15 mouse cellular contexts compared by ENCODE assay signal in genomic region chr4:18639035-18639434, GRCm38 (mm10).
A peak's percentile ranks its signal among the peaks of the same experiment; 100 is the strongest.
DNase-seq lines count a peak whose midpoint lies in the region; TF ChIP-seq lines count a peak whose summit lies in the region.
"Had no signal": no experiment of that assay in that cellular context is flagged by ENCODE, and none has a peak within 500 bp of the region (broad histone marks: within the 10 kb centered on the region; RNA-seq: fewer than 3 reads in every experiment).

No protein-coding gene starts in this region.

- no peak overlapping the region for H3K27ac ChIP-seq in ES-E14 (ENCODE audit: insufficient read depth, low read depth, low read length, poor library complexity, severe bottlenecking)

- H3K9ac ChIP-seq in ES-E14 (ENCODE audit: insufficient read depth, low read depth, low read length, poor library complexity, severe bottlenecking) = no peak overlapping the region

- in situ Hi-C loops in ES-E14 (cut with MboI; ENCODE audit: low sequenced_read_pairs in 2 of 2, unreplicated experiment in 2 of 2) = no loop called here

- DNase-seq in ES-E14 (ENCODE audit: low read depth, low spot score) = no peak
- no peak for DNase-seq in gastrocnemius, postnatal 25 days
- DNase-seq: adrenal gland, adult 2 months; adrenal gland, adult 8-10 months; adrenal gland, postnatal 10 days; adrenal gland, postnatal 14 days; adrenal gland, postnatal 25 days; adrenal gland, postnatal 36 days; B cell, adult 2 months; cerebellum, adult 11 months; cerebellum, adult 11-12 months; cerebellum, adult 18-20 months; cerebellum, adult 2 months; cerebellum, adult 8-10 months had no signal

- no peaks in the 10 kb centered on the region for H3K4me1 ChIP-seq in ES-E14 (ENCODE audit: control insufficient read depth in 2 of 2, insufficient read depth in 2 of 2, low read length in 2 of 2, poor library complexity in 1 of 2)

- no peaks in the 10 kb centered on the region for H3K9me3 ChIP-seq in ES-E14 (ENCODE audit: control insufficient read depth, insufficient read depth, low read depth, low read length)
- H3K9me3 ChIP-seq: G1E had no signal

- H3K36me3 ChIP-seq in ES-E14 (ENCODE audit: control insufficient read depth, insufficient read depth, low read length, poor library complexity, severe bottlenecking) = no peaks in the 10 kb centered on the region
- H3K36me3 ChIP-seq: G1E had no signal

- no peak overlapping the region for H3K4me3 ChIP-seq in ES-E14 (ENCODE audit: insufficient read depth in 1 of 2, low read depth in 1 of 2, low read length in 2 of 2, poor library complexity in 1 of 2, severe bottlenecking in 1 of 2)

TF ChIP-seq in ES-E14, 5 proteins besides CTCF, POLR2A, EP300 and RAD21:
- TF ChIP-seq ZNF384 (IDR thresholded peaks at IDR 0.05; ENCODE audit: low read depth, low read length) (peak; percentile 94), MAFK (IDR thresholded peaks at IDR 0.05; ENCODE audit: insufficient read depth, low read depth, low read length) (no peak)
TF ChIP-seq in ES-E14: peak in this region for 1.
